Mouse (Mus musculus): ENCODE data around the gene Wdr26. TPM values are rescaled to one million over a fixed set of nuclear protein-coding genes. Genes with fewer than 3 reads are reported as not detected.
A peak's percentile ranks its signal among the peaks of the same experiment; 100 is the strongest.

The Wdr26 gene
- polyA plus RNA-seq, 1 experiment from 2014 or later: 34.3 TPM

DNA sequence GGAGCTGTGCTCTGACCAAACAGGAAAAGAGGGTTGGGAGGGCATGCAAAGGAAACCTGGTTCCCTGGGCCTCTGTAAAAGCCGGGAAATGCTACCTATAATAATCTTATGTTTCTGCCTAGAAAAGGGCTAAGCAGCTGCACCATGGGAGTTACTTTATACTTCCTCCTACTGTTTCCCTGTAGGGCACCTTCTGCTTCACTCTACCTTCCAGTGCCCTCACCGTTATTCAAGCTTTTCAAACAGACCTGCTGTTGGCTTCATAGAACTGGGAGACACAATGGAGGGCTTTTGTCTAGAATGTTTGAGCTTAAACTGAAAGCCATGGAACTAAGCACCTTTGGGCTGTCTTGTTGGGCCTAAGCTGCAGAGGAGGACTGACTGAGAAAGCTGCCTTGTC lies 44.0 kb downstream of the Wdr26 start:
- H3K9ac ChIP-seq (ENCODE audit: low read length): no peak overlapping the region
- no peaks in the 10 kb centered on the region for H3K4me1 ChIP-seq (ENCODE audit: control insufficient read depth, insufficient read depth, low read length)
- H3K27ac ChIP-seq (replicated peaks; ENCODE audit: low read depth, low read length): no peak overlapping the region
- H3K9me3 ChIP-seq (ENCODE audit: control insufficient read depth, low read length): no peaks in the 10 kb centered on the region
- no peak overlapping the region for H3K4me2 ChIP-seq (ENCODE audit: low read depth, severe bottlenecking)
- H3K27me3 ChIP-seq (ENCODE audit: control insufficient read depth, insufficient read depth, low read length): no peaks in the 10 kb centered on the region
- no peak for ATAC-seq (ENCODE audit: insufficient number of reproducible peaks, low FRiP score, low TSS enrichment, low read depth)
- peaks cover 15% of the 10 kb centered on the region; the same call in 1 of the 2 replicates for H3K36me3 ChIP-seq (ENCODE audit: control insufficient read depth, insufficient read depth, low read length)
- no peak overlapping the region for H3K4me3 ChIP-seq (ENCODE audit: low read depth, low read length)
- no peak for DNase-seq (ENCODE audit: low spot score)
- WGBS: 77% methylated on average over 2 of the region's 2 CpGs

DNA sequence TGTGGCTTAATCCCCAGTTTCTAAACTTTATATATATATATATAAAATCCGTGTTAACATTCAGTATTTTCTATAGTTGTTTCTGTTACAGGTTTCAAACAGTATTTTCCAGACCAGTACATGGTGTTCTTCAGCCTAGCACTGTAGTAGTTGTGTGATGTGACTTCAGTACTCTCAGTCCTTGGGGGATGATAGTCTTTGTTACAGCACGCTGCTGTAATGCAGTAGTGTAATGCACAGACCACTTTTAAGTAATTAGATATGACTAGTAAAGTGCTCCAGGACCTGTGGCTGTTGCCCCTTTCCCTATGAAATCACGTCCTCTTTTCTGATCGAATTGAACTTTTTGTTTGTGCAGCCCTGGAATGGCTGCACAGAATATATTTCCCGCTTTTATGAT lies 60.3 kb downstream of the Wdr26 start:
- no peaks in the 10 kb centered on the region for H3K9me3 ChIP-seq (ENCODE audit: control insufficient read depth, low read length)
- H3K4me3 ChIP-seq (ENCODE audit: low read depth, low read length): peak overlapping the region; percentile 88
- H3K27ac ChIP-seq (replicated peaks; ENCODE audit: low read depth, low read length): no peak overlapping the region
- H3K27me3 ChIP-seq (ENCODE audit: control insufficient read depth, insufficient read depth, low read length): no peaks in the 10 kb centered on the region
- 45% methylated on average over 5 of the region's 5 CpGs for WGBS
- H3K9ac ChIP-seq (ENCODE audit: low read length): peak overlapping the region; percentile 92
- H3K4me2 ChIP-seq (ENCODE audit: low read depth, severe bottlenecking): peak overlapping the region; percentile 70
- no peaks in the 10 kb centered on the region for H3K36me3 ChIP-seq (ENCODE audit: control insufficient read depth, insufficient read depth, low read length)
- no peak for DNase-seq (ENCODE audit: low spot score)
- ATAC-seq (ENCODE audit: insufficient number of reproducible peaks, low FRiP score, low TSS enrichment, low read depth): no peak
- no peaks in the 10 kb centered on the region for H3K4me1 ChIP-seq (ENCODE audit: control insufficient read depth, insufficient read depth, low read length)

DNA sequence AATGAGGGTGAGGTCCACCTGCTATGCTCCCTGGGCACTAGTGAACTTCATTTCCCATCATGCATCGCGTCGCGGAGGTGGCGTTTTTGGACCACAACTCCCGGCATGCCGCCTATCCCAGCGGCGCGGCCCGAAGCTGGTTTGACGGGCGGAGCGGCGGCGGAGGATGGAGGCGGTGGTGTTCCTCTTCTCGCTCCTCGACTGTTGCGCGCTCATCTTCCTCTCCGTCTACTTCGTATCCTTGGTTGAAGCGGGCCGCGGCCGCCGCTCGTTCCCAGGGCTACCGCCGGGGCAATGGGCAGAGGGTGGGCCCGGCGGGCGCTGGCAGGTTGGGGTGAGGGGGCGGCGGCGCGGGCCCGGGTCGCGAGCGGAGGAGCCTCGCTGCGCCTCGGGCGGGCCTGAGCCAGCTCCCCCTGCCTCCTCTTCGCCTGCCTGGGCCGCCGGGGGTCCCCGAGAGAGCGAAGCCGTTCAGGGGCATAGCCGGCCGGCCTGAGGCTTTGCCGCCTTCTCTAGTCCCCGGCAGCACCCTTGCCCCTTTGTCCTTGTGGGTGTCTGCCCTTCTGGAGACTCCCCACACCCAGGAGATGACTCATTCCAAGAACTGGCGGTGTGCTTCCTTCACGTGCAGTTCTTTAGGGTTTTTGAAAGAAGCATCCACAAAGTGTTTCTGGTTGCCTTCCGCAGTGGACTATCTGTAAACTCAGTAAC lies 60.8 kb downstream of the Wdr26 start:
- ATAC-seq (ENCODE audit: insufficient number of reproducible peaks, low FRiP score, low TSS enrichment, low read depth): peak; percentile 86
- no peaks in the 10 kb centered on the region for H3K36me3 ChIP-seq (ENCODE audit: control insufficient read depth, insufficient read depth, low read length)

DNA sequence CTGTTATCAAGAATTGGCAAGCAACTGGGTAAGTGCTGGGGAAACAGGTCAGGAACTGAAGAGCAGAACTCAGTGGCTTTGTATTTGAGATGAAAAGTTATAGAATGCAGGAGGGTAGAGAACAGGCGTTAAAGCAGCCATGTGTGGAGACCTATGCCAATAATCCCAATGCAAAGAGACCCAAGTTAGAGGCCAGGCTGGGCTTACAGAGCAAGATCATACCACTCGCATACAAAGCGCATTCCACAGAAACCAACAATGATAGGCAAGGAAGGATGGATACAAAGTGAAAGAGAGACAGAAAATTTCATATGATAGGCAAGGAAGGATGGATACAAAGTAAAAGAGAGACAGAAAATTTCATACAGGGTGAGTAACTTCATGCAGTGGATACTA lies 61.4 kb downstream of the Wdr26 start:
- Histone ChIP-seq H3K27me3 (ENCODE audit: control insufficient read depth, insufficient read depth, low read length) (no peaks in the 10 kb centered on the region), H3K36me3 (ENCODE audit: control insufficient read depth, insufficient read depth, low read length) (no peaks in the 10 kb centered on the region), H3K4me1 (ENCODE audit: control insufficient read depth, insufficient read depth, low read length) (no peaks in the 10 kb centered on the region), H3K4me2 (ENCODE audit: low read depth, severe bottlenecking) (no peak overlapping the region), H3K9ac (ENCODE audit: low read length) (no peak overlapping the region), H3K27ac (replicated peaks; ENCODE audit: low read depth, low read length) (no peak overlapping the region), H3K4me3 (ENCODE audit: low read depth, low read length) (no peak overlapping the region), H3K9me3 (ENCODE audit: control insufficient read depth, low read length) (no peaks in the 10 kb centered on the region)
- 71% methylated on average over 3 of the region's 3 CpGs for WGBS
- ATAC-seq (ENCODE audit: insufficient number of reproducible peaks, low FRiP score, low TSS enrichment, low read depth): no peak
- DNase-seq (ENCODE audit: low spot score): no peak

More for the DNA sequence above, 60.8 kb downstream of the Wdr26 start:
- peak; percentile 95 for DNase-seq (ENCODE audit: low spot score)
- H3K9me3 ChIP-seq (ENCODE audit: control insufficient read depth, low read length): no peaks in the 10 kb centered on the region
- no peaks in the 10 kb centered on the region for H3K27me3 ChIP-seq (ENCODE audit: control insufficient read depth, insufficient read depth, low read length)
- peak overlapping the region; percentile 92 for H3K9ac ChIP-seq (ENCODE audit: low read length)
- peak overlapping the region; percentile 88 for H3K4me3 ChIP-seq (ENCODE audit: low read depth, low read length)
- no peaks in the 10 kb centered on the region for H3K4me1 ChIP-seq (ENCODE audit: control insufficient read depth, insufficient read depth, low read length)
- WGBS: under 1% methylated on average over 43 of the region's 59 CpGs
- 0 out of 2 replicates have a peak overlapping the region, but pooled peaks have one; percentile 2 for H3K27ac ChIP-seq (replicated peaks; ENCODE audit: low read depth, low read length)
- peak overlapping the region; percentile 70 for H3K4me2 ChIP-seq (ENCODE audit: low read depth, severe bottlenecking)

DNA sequence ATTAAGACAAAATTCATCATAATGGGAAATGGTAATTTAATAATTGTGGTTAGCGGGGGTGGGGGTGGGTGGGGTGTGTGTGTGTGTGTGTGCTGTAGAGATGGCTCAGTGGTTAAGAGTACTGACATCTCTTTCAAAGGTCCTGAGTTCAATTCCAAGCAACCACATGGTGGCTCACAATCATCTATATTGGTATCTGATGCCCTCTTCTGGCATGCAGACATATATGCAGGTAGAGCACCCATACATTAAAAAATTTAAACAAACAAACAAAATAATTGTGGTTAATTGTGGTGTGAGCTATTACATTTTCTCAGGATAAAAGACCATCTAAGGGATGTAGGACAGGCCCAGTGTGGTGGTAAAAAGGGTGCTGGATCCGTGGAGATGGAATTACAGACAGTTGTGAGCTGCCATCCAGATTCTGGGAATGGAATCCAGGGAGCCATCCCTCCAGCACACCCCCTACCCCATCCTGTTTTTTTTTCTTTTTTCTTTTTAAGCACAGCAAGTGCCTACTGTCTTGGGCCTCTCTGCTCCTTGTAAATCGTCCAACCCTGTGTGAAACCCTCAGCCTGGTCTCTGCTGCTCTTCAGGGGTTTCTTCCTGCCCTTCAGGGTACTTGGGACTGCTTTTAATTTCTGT lies 62.3 kb downstream of the Wdr26 start:
- no peaks in the 10 kb centered on the region for H3K36me3 ChIP-seq (ENCODE audit: control insufficient read depth, insufficient read depth, low read length)
- no peak overlapping the region for H3K27ac ChIP-seq (replicated peaks; ENCODE audit: low read depth, low read length)
- 77% methylated on average over 3 of the region's 3 CpGs for WGBS
- no peak overlapping the region for H3K4me3 ChIP-seq (ENCODE audit: low read depth, low read length)
- no peak overlapping the region for H3K4me2 ChIP-seq (ENCODE audit: low read depth, severe bottlenecking)
- H3K9ac ChIP-seq (ENCODE audit: low read length): no peak overlapping the region
- DNase-seq (ENCODE audit: low spot score) (no peak), ATAC-seq (ENCODE audit: insufficient number of reproducible peaks, low FRiP score, low TSS enrichment, low read depth) (no peak)
- no peaks in the 10 kb centered on the region for H3K4me1 ChIP-seq (ENCODE audit: control insufficient read depth, insufficient read depth, low read length)
- H3K27me3 ChIP-seq (ENCODE audit: control insufficient read depth, insufficient read depth, low read length): no peaks in the 10 kb centered on the region
- no peaks in the 10 kb centered on the region for H3K9me3 ChIP-seq (ENCODE audit: control insufficient read depth, low read length)

DNA sequence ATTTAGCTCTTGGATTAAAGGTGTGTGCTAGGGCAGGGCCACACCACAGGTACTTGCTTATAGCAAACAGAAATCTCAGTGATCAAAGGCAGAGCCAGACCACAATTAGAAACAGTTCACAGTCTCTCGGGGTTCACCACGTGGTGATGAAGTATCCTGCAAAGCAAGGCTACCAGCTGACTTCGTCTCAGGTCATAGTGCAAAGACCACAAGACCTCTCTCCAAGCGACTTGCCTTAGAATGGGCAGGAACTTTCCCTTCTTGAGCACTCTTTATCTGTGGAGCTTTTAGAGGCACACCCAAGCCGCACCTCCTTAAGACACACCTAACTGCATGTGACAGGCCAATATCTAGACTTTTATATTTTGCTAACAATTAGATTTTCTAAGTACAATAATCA lies 63.3 kb downstream of the Wdr26 start:
- no peak overlapping the region for H3K4me2 ChIP-seq (ENCODE audit: low read depth, severe bottlenecking)
- ATAC-seq (ENCODE audit: insufficient number of reproducible peaks, low FRiP score, low TSS enrichment, low read depth): no peak
- H3K4me3 ChIP-seq (ENCODE audit: low read depth, low read length): no peak overlapping the region
- H3K27me3 ChIP-seq (ENCODE audit: control insufficient read depth, insufficient read depth, low read length): no peaks in the 10 kb centered on the region
- 66% methylated on average over 5 of the region's 5 CpGs for WGBS
- H3K9me3 ChIP-seq (ENCODE audit: control insufficient read depth, low read length): no peaks in the 10 kb centered on the region
- H3K27ac ChIP-seq (replicated peaks; ENCODE audit: low read depth, low read length): no peak overlapping the region
- H3K36me3 ChIP-seq (ENCODE audit: control insufficient read depth, insufficient read depth, low read length): no peaks in the 10 kb centered on the region
- no peak overlapping the region for H3K9ac ChIP-seq (ENCODE audit: low read length)
- DNase-seq (ENCODE audit: low spot score): no peak
- no peaks in the 10 kb centered on the region for H3K4me1 ChIP-seq (ENCODE audit: control insufficient read depth, insufficient read depth, low read length)

DNA sequence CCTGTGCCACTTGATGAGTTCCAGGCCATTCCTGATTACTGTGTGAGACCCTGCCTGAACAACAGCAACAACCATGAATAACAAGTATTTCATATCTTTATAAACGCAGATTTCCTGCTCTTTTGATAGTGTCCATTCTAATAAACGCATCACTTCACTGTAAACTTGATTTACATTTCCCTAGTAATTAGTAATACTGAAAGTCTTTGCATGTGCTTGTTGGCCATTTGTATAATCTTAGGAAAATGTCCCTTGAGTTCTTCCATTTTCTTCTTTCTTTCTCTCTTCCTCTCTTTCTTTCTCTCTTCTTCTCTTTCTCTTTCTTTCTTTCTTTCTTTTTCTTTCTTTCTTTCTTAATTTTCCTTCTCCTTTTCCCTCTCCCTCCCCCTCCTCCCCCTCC lies 65.6 kb downstream of the Wdr26 start:
- DNase-seq (ENCODE audit: low spot score) (no peak), ATAC-seq (ENCODE audit: insufficient number of reproducible peaks, low FRiP score, low TSS enrichment, low read depth) (no peak)
- Histone ChIP-seq H3K4me1 (ENCODE audit: control insufficient read depth, insufficient read depth, low read length) (no peaks in the 10 kb centered on the region), H3K4me3 (ENCODE audit: low read depth, low read length) (no peak overlapping the region), H3K36me3 (ENCODE audit: control insufficient read depth, insufficient read depth, low read length) (no peaks in the 10 kb centered on the region), H3K27me3 (ENCODE audit: control insufficient read depth, insufficient read depth, low read length) (no peaks in the 10 kb centered on the region), H3K27ac (replicated peaks; ENCODE audit: low read depth, low read length) (no peak overlapping the region), H3K9me3 (ENCODE audit: control insufficient read depth, low read length) (no peaks in the 10 kb centered on the region), H3K9ac (ENCODE audit: low read length) (no peak overlapping the region), H3K4me2 (ENCODE audit: low read depth, severe bottlenecking) (no peak overlapping the region)
- WGBS: 94% methylated on average over 2 of the region's 2 CpGs

DNA sequence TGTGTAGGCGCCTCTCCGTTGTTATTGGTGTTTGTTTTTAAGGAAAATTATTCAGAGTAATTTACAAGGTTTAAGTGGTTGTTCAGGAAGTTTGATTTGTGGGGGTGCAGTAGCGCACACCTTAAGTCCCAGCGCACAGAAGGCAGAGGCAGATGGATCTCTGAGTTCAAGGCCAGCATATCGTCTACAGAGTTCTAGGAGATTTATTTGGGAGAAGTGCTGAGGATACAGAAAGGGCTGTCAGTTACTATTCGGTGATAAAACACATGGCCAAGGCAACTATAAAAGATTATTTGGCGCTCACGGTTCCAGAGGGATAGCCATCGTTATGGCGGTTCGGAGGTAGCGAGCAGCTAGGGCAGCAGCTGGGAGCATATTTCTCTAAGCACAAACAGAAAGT lies 66.8 kb downstream of the Wdr26 start:
- Histone ChIP-seq H3K4me1 (ENCODE audit: control insufficient read depth, insufficient read depth, low read length) (no peaks in the 10 kb centered on the region), H3K4me2 (ENCODE audit: low read depth, severe bottlenecking) (peak overlapping the region; percentile 53), H3K27ac (replicated peaks; ENCODE audit: low read depth, low read length) (no peak overlapping the region), H3K4me3 (ENCODE audit: low read depth, low read length) (peak overlapping the region; percentile 74), H3K9ac (ENCODE audit: low read length) (peak overlapping the region; percentile 59), H3K9me3 (ENCODE audit: control insufficient read depth, low read length) (no peaks in the 10 kb centered on the region), H3K27me3 (ENCODE audit: control insufficient read depth, insufficient read depth, low read length) (no peaks in the 10 kb centered on the region), H3K36me3 (ENCODE audit: control insufficient read depth, insufficient read depth, low read length) (peaks cover 3% of the 10 kb centered on the region; the same call in 1 of the 2 replicates)
- 11% methylated on average over 12 of the region's 12 CpGs for WGBS
- no peak for DNase-seq (ENCODE audit: low spot score)
- ATAC-seq (ENCODE audit: insufficient number of reproducible peaks, low FRiP score, low TSS enrichment, low read depth): no peak

Data from limb, embryonic 11.5 days (tissue).